ENCODE assay signal across 12 mouse cellular contexts in the genomic region with DNA sequence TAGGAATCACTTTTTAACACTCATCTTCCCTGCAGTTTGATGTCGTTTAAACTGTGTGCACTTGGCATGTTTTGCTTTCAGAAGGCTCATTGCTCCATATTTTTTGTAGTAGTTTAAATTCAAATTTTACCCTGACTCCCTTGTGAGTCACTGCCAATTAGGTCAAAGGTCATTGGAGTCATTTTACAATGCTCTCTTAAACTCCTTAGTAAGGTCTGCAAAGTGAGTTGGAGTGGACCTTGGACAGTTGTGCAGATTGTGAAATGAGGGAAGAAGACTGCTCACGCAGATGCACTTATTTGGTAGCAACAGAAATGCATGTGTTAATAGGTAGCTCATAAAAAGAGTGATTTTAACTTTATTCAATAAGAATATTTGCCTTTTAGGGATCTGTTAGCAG. TPM values are rescaled to one million over a fixed set of nuclear protein-coding genes. Genes with fewer than 3 reads are reported as not detected.
A peak's percentile ranks its signal among the peaks of the same experiment; 100 is the strongest.
DNase-seq lines count a peak whose midpoint lies in the region.
"Had no signal": no experiment of that assay in that cellular context is flagged by ENCODE, and none has a peak within 500 bp of the region (broad histone marks: within the 10 kb centered on the region; RNA-seq: fewer than 3 reads in every experiment).

No protein-coding gene starts in this region.

- peak; percentile 22 for DNase-seq in adrenal gland, postnatal 14 days
- DNase-seq in adrenal gland, adult 8-10 months: no peak
- peak; percentile 62 for DNase-seq in kidney, postnatal 14 days
- DNase-seq in kidney, postnatal 10 days: no peak
- DNase-seq in 416B (ENCODE audit: low read depth): peak; percentile 81
- DNase-seq in kidney, postnatal 36 days: peak; percentile 49 to 84
- no peak for DNase-seq in retina, postnatal 1 day
- DNase-seq in layer of hippocampus, postnatal 14 days (ENCODE audit: low spot score in 2 of 2): no peak
- DNase-seq: heart, postnatal 36 days; layer of hippocampus, adult 9-11 months; liver, embryonic 13.5 days; thymus, postnatal 36 days had no signal

RNA-seq across cellular contexts. Expression of a gene that starts 3.9 kb away (rescaled TPM):
- total RNA-seq in adrenal gland, postnatal 14 days (2021): 59.8 and 63.0 TPM in 2 replicates
- 10 to 100 TPM; 61.1 to 71.2 (median 65.2) TPM for total RNA-seq in adrenal gland, adult 8-10 months (2022)
- 10 to 100 TPM; 59.0 to 65.7 TPM for total RNA-seq in layer of hippocampus, postnatal 14 days (2021)

RNA-seq across cellular contexts. Expression of a gene that starts 32.4 kb away (rescaled TPM):
- 6.9 and 7.5 TPM in 2 replicates for total RNA-seq in adrenal gland, postnatal 14 days (2021)
- total RNA-seq in adrenal gland, adult 8-10 months (2022): 10 to 100 TPM in 2 of 4 experiments, 1 to 10 TPM in 2; 7.0 to 10.7 (median 9.8) TPM
- 10 to 100 TPM; 10.2 to 11.3 TPM for total RNA-seq in layer of hippocampus, postnatal 14 days (2021)

RNA-seq across cellular contexts. Expression of a gene that starts 59.2 kb away (rescaled TPM):
- total RNA-seq in adrenal gland, postnatal 14 days (2021): 16.3 and 16.8 TPM in 2 replicates
- 10 to 100 TPM; 15.1 to 28.9 (median 23.2) TPM for total RNA-seq in adrenal gland, adult 8-10 months (2022)
- total RNA-seq in layer of hippocampus, postnatal 14 days (2021): 10 to 100 TPM; 26.6 to 30.0 TPM

Comparison
In these comparisons a context has a peak if more than half of its experiments do, and no peak if none do; other contexts are left out.
1. DNase-seq: peak in adrenal gland, postnatal 14 days (single experiment), kidney, postnatal 14 days (single experiment), 416B (single experiment) and kidney, postnatal 36 days (2 of 2); none in adrenal gland, adult 8-10 months (single experiment), kidney, postnatal 10 days (single experiment), retina, postnatal 1 day (single experiment) and layer of hippocampus, postnatal 14 days (0 of 2).